Mouse (Mus musculus) lung, embryonic 14.5 days (tissue): Measurements from ENCODE around the gene Nnat. TPM values are rescaled to one million over a fixed set of nuclear protein-coding genes. Genes with fewer than 3 reads are reported as not detected.

ENCODE experiments used
- ATAC-seq: fragments of 200-750 bp; cut with Nextera tagmentation; 2 replicates; pipeline ENCODE4 v1.8.0; 2017; ENCODE audit warnings: mild to moderate bottlenecking, moderate TSS enrichment, moderate library complexity; ENCODE audit not compliant: insufficient read depth
- DNase-seq: peaks from one replicate; pipeline ENCODE4 v3.0.0-alpha.2; 2015
- H3K27ac ChIP-seq: fragments of 300-500 bp; sonication (generic); 2 replicates; pipeline ENCODE4 v1.5.1; 2014; ENCODE audit warnings: low read depth, mild to moderate bottlenecking, moderate library complexity
- H3K27me3 ChIP-seq: fragments of 300-500 bp; sonication (generic); 2 replicates; pipeline ENCODE4 v1.6.1; 2014; ENCODE audit warnings: low read length, control low read depth; ENCODE audit not compliant: insufficient read depth
- H3K36me3 ChIP-seq: fragments of 300-500 bp; sonication (generic); 2 replicates; pipeline ENCODE4 v1.6.1; 2014; ENCODE audit warnings: control low read depth; ENCODE audit not compliant: insufficient read depth
- H3K4me1 ChIP-seq: fragments of 300-500 bp; sonication (generic); 2 replicates; pipeline ENCODE4 v1.6.1; 2014; ENCODE audit warnings: antibody characterized with exemption, control low read depth; ENCODE audit not compliant: insufficient read depth
- H3K4me2 ChIP-seq: fragments of 300-500 bp; sonication (generic); 2 replicates; pipeline ENCODE4 v1.6.1; 2014; ENCODE audit warnings: mild to moderate bottlenecking
- H3K4me3 ChIP-seq: fragments of 300-500 bp; sonication (generic); 2 replicates; pipeline ENCODE4 v1.5.1; 2014; ENCODE audit warnings: low read depth, low read length
- H3K9ac ChIP-seq: fragments of 300-500 bp; sonication (generic); 2 replicates; pipeline ENCODE4 v1.6.1; 2014
- H3K9me3 ChIP-seq: fragments of 300-500 bp; sonication (generic); 2 replicates; pipeline ENCODE4 v1.6.1; 2016; ENCODE audit warnings: low read depth, low read length, control low read depth
- CTCF ChIP-seq: IDR thresholded peaks from 2 replicates; pipeline ENCODE4 v1.5.1; 2016; ENCODE audit warnings: antibody characterized with exemption, low read depth
- WGBS: fragments of 180-500 bp; shearing (Covaris S2); extraction: QIAGEN DNeasy Blood & Tissue Kit; methylation state at CpG from one replicate; pipeline ENCODE4 v1.1.7; 2014; 5-methylcytosine and 5-hydroxymethylcytosine counted together
- polyA plus RNA-seq: library from polyadenylated mRNA; unstranded; fragments of >200 nt; fragmentation: Nextera tagmentation; extraction: Ambion mirVana; gene quantifications from 2 replicates; pipeline ENCODE4 v1.2.1, GENCODE M21; 2014

The Nnat gene
- polyA plus RNA-seq: 414 and 435 TPM in 2 replicates

DNA sequence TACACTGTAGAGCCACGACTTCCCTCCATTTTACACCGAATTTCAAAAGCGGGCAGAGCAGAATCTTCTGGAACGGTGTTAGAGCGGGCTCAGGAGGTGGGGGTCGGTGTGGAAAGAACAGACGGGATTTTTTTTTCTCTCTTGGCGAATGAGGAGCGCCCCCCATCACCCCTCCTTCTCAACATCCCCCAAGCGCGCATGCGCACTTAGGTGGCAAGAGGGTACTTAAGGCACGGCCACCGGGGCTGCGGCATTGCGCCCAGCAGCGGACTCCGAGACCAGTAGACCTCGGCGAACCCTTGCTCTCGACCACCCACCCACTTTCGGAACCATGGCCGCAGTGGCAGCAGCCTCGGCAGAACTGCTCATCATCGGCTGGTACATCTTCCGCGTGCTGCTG lies at the start of gene Nnat:
TSS of gene Nnat (plus strand) at position 221 of the 400 bp plus-strand sequence.
- H3K4me3 ChIP-seq: peak within 1 kb of the TSS; percentile 51
- peaks cover 5% of the 10 kb centered on the region; the same call in 1 of the 2 replicates for H3K4me1 ChIP-seq
- peaks cover 35% of the 10 kb centered on the region for H3K9me3 ChIP-seq
- TF ChIP-seq CTCF: no peak
- peak within 1 kb of the TSS; percentile 63 for H3K4me2 ChIP-seq
- DNase-seq (peak; percentile 88), ATAC-seq (peak; percentile 29; the same call in 1 of the 2 replicates)
- peak within 1 kb of the TSS; percentile 76 for H3K27ac ChIP-seq
- H3K9ac ChIP-seq: peak within 1 kb of the TSS; percentile 65
- WGBS: 52% methylated on average over 27 of the region's 27 CpGs
- H3K36me3 ChIP-seq: peaks cover 37% of the 10 kb centered on the region
- H3K27me3 ChIP-seq: no peaks in the 10 kb centered on the region

DNA sequence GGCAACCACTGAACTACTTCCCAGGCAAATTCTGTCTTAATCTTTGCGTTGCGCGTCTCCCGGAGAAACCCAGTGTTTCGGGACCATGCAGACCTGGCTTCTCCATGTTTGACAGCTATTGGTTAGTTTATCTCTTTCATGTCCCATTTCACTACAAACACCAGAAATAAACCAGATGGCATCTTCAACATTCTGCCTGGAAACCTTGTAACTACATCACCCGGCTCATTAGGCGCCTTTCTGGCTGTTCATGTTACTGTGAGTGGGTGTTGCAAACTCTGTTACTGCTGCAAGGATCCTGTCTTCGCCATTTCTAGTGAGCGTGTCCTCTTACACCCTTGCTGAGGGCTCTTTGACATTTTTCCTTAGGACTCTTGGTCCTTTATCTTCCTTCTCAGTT lies 47.0 kb upstream of the Nnat start:
- no peak overlapping the region for H3K4me3 ChIP-seq
- no peak overlapping the region for H3K9ac ChIP-seq
- H3K27ac ChIP-seq: no peak overlapping the region
- no peak for DNase-seq
- no peaks in the 10 kb centered on the region for H3K9me3 ChIP-seq
- H3K4me1 ChIP-seq: 0 out of 2 replicates have a peak, but pooled peaks cover 3% of the 10 kb centered on the region
- H3K36me3 ChIP-seq: no peaks in the 10 kb centered on the region
- TF ChIP-seq CTCF: no peak
- 83% methylated on average over 9 of the region's 9 CpGs for WGBS
- H3K27me3 ChIP-seq: no peaks in the 10 kb centered on the region
- H3K4me2 ChIP-seq: no peak overlapping the region
- ATAC-seq: no peak

DNA sequence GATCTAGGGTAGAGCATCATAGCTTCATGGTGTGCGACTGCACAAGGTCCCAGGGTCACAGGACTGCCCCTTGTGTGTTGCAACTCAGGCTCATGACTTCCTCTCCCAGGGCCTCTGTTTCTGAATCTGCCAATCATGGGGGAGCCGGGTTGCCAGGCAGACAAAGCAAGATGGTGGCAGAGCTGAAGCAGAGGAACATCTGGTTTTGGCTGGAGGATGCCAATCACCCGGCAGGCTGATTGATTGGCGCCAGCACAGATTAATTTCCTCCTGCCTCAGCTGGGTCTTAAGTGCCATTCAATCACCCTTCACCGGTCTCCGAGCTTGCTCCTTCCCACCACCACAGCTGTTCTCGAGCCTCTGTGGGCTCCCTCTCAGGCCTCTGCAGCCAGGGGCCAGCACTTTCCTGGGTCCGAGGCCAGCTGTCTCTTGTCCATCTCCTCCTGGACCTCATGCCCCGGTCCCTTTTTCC lies 46.1 kb upstream of the Nnat start:
- Histone ChIP-seq H3K9me3 (no peaks in the 10 kb centered on the region), H3K36me3 (no peaks in the 10 kb centered on the region), H3K4me1 (0 out of 2 replicates have a peak, but pooled peaks cover 3% of the 10 kb centered on the region), H3K9ac (no peak overlapping the region), H3K4me2 (no peak overlapping the region), H3K27ac (no peak overlapping the region), H3K27me3 (no peaks in the 10 kb centered on the region), H3K4me3 (no peak overlapping the region)
- no peak for TF ChIP-seq CTCF
- DNase-seq (peak; percentile 22), ATAC-seq (peak; percentile 31; the same call in 1 of the 2 replicates)
- 35% methylated on average over 9 of the region's 9 CpGs for WGBS

DNA sequence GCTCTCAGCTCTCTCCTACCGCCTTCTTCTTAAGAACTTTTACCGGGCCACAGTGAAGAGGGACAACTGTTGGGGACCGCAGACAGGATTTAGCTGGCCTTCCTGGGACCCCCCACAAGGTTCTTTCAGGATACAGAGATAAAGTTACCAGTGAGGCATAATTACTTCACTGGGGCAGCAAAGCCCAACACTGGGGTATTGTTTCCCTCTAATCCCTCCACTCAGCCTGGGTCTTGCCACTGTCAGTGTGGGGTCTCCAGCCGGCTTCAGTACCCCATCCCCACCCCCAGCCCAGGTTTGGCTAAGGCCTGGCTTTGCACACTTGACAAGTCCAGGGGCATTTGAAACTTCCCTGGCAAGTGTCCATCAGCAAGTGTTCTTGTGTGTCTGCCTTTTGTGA lies 45.5 kb upstream of the Nnat start:
- Histone ChIP-seq H3K9ac (no peak overlapping the region), H3K27ac (no peak overlapping the region), H3K4me2 (no peak overlapping the region), H3K4me3 (no peak overlapping the region), H3K27me3 (no peaks in the 10 kb centered on the region), H3K4me1 (0 out of 2 replicates have a peak, but pooled peaks cover 3% of the 10 kb centered on the region), H3K9me3 (no peaks in the 10 kb centered on the region), H3K36me3 (no peaks in the 10 kb centered on the region)
- TF ChIP-seq CTCF: no peak
- ATAC-seq (no peak), DNase-seq (no peak)
- 15% methylated on average over 4 of the region's 4 CpGs for WGBS

DNA sequence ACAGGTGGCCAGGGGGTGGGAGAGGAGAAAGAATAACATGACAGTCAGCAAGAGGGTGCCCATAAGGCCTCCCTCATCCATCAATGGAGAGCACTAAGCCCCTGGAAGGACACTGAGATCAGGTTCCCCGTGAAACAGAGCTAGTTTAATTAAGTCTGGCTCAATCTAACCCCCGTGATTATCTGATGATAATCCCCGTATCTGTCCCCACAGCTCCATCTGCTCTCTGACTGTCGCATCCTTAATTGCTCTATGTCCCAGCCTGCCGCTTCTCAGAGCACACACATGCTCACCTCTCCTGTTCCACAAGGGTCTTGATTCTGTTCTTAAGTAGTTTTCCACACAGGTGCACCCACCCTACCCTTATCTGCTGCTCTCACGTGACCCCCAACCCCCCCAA lies 42.4 kb upstream of the Nnat start:
- H3K9ac ChIP-seq: no peak overlapping the region
- H3K4me3 ChIP-seq: no peak overlapping the region
- no peaks in the 10 kb centered on the region for H3K9me3 ChIP-seq
- ATAC-seq: no peak
- TF ChIP-seq CTCF: no peak
- 0 out of 2 replicates have a peak, but pooled peaks cover 3% of the 10 kb centered on the region for H3K4me1 ChIP-seq
- H3K27me3 ChIP-seq: no peaks in the 10 kb centered on the region
- no peak overlapping the region for H3K27ac ChIP-seq
- H3K4me2 ChIP-seq: no peak overlapping the region
- DNase-seq: no peak
- 51% methylated on average over 6 of the region's 6 CpGs for WGBS
- no peaks in the 10 kb centered on the region for H3K36me3 ChIP-seq

DNA sequence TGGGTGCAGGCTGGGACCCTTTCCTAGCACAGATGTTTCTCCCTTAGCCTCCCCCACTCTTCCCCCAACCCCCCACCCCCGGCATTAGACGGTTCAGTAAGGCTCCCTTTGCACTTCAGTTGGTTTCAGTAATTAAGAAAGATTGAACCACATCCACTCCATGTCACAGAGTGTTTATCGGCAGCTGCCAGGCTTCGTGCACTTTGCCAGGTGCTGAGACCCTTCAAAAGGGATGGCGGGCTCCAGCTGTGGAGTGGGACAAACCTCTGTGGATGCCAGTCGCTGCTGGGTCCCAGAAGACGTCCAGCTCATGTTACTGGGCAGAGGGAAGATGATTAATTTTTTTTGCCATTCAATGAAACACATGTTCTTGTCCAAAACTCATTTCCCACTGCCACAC lies 41.4 kb upstream of the Nnat start:
- Histone ChIP-seq H3K9me3 (no peaks in the 10 kb centered on the region), H3K9ac (no peak overlapping the region), H3K4me3 (no peak overlapping the region), H3K4me2 (no peak overlapping the region), H3K4me1 (0 out of 2 replicates have a peak, but pooled peaks cover 3% of the 10 kb centered on the region), H3K27me3 (no peaks in the 10 kb centered on the region), H3K36me3 (no peaks in the 10 kb centered on the region), H3K27ac (no peak overlapping the region)
- WGBS: 23% methylated on average over 7 of the region's 7 CpGs
- no peak for DNase-seq
- ATAC-seq: no peak
- no peak for TF ChIP-seq CTCF

DNA sequence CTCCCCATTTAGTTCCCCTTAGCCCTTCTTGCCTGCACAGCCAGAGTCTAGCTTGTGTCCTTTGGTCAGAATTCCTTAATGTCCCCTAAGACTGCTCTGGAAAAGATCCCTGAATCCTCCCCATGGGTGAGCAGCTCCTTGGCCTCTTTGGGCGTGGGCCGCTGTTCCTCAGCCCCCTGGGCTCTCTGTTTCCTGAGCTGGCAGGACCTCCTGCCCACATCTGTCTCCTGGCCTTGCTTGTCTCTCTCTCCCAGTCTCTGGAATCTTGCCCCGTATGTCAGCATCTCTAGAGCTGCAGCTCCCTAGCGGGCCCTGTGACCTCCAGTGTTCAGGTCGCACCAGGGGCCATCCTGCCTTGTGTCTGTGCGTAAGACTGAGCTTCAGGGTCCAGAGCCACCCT lies 40.4 kb upstream of the Nnat start:
- 61% methylated on average over 6 of the region's 6 CpGs for WGBS

More for the DNA sequence above, 40.4 kb upstream of the Nnat start:
- H3K36me3 ChIP-seq: no peaks in the 10 kb centered on the region
- no peaks in the 10 kb centered on the region for H3K9me3 ChIP-seq
- no peaks in the 10 kb centered on the region for H3K4me1 ChIP-seq
- DNase-seq: no peak
- H3K27me3 ChIP-seq: no peaks in the 10 kb centered on the region
- no peak for TF ChIP-seq CTCF
- H3K9ac ChIP-seq: no peak overlapping the region
- no peak overlapping the region for H3K27ac ChIP-seq
- no peak for ATAC-seq
- no peak overlapping the region for H3K4me2 ChIP-seq
- no peak overlapping the region for H3K4me3 ChIP-seq
